Mouse (Mus musculus) heart, embryonic 14.5 days (tissue): ENCODE measurements around the gene Slc15a5. TPM values are rescaled to one million over a fixed set of nuclear protein-coding genes. Genes with fewer than 3 reads are reported as not detected.

Experiments used
- ATAC-seq: fragments of 200-750 bp; cut with Nextera tagmentation; 2 replicates; pipeline ENCODE4 v1.8.0; 2017; ENCODE audit warnings: low read depth, moderate TSS enrichment; ENCODE audit not compliant: insufficient number of reproducible peaks, insufficient read depth, low FRiP score
- H3K27ac ChIP-seq, 2 experiments: fragments of 200-500 bp in 1 of 2; fragments of 300-500 bp in 1 of 2; sonication (generic) in 1 of 2; replicated peaks in 1 of 2; 2 replicates each; pipeline ENCODE4 v1.5.1; 2012 to 2014; ENCODE audit warnings: low read depth in 2 of 2, low read length in 2 of 2, control low read depth in 1 of 2, mild to moderate bottlenecking in 1 of 2, mixed read lengths in 1 of 2; ENCODE audit not compliant: control insufficient read depth in 1 of 2, insufficient read depth in 1 of 2
- H3K27me3 ChIP-seq: fragments of 300-500 bp; sonication (generic); 2 replicates; pipeline ENCODE4 v1.6.1; 2014; ENCODE audit warnings: mild to moderate bottlenecking, low read length, control low read depth; ENCODE audit not compliant: control insufficient read depth, insufficient read depth
- H3K36me3 ChIP-seq: fragments of 300-500 bp; sonication (generic); 2 replicates; pipeline ENCODE4 v1.6.1; 2014; ENCODE audit warnings: mild to moderate bottlenecking, control low read depth, low read length, mixed read lengths; ENCODE audit not compliant: control insufficient read depth, insufficient read depth
- H3K4me1 ChIP-seq, 2 experiments: fragments of 200-500 bp in 1 of 2; fragments of 300-500 bp in 1 of 2; sonication (generic) in 1 of 2; 2 replicates each; pipeline ENCODE4 v1.6.1; 2012 to 2014; ENCODE audit warnings: low read length in 2 of 2, control low read depth in 1 of 2, mixed read lengths in 1 of 2; ENCODE audit not compliant: control insufficient read depth in 2 of 2, insufficient read depth in 2 of 2
- H3K4me2 ChIP-seq: fragments of 300-500 bp; sonication (generic); 2 replicates; pipeline ENCODE4 v1.6.1; 2014; ENCODE audit warnings: mild to moderate bottlenecking, low read length
- H3K4me3 ChIP-seq, 2 experiments: fragments of 200-500 bp in 1 of 2; fragments of 300-500 bp in 1 of 2; sonication (generic) in 1 of 2; 2 replicates each; pipeline ENCODE4 v1.5.1; 2012 to 2014; ENCODE audit warnings: low read length in 2 of 2, mild to moderate bottlenecking in 2 of 2, control low read depth in 1 of 2, low read depth in 1 of 2, moderate library complexity in 1 of 2; ENCODE audit not compliant: control insufficient read depth in 1 of 2, insufficient read depth in 1 of 2
- H3K9ac ChIP-seq: fragments of 300-500 bp; sonication (generic); 2 replicates; pipeline ENCODE4 v1.6.1; 2014; ENCODE audit warnings: mild to moderate bottlenecking, low read length
- H3K9me3 ChIP-seq: fragments of 300-500 bp; sonication (generic); 2 replicates; pipeline ENCODE4 v1.6.1; 2016; ENCODE audit warnings: low read length, control low read depth; ENCODE audit not compliant: control insufficient read depth
- WGBS: fragments of 180-500 bp; shearing (Covaris S2); extraction: QIAGEN DNeasy Blood & Tissue Kit; methylation state at CpG from one replicate; pipeline ENCODE4 v1.1.7; 2014; 5-methylcytosine and 5-hydroxymethylcytosine counted together
- polyA plus RNA-seq: library from polyadenylated mRNA; unstranded; fragments of >200 nt; fragmentation: Nextera tagmentation; extraction: Ambion mirVana; gene quantifications from 2 replicates; pipeline ENCODE4 v1.2.1, GENCODE M21; 2014

Gene Slc15a5
- polyA plus RNA-seq, 1 experiment from 2014 or later: 0.41 TPM

GRCm38 (mm10) chr6:138054956-138055355 lies 24.8 kb downstream of the Slc15a5 start:
- Histone ChIP-seq H3K9ac (no peak overlapping the region), H3K9me3 (no peaks in the 10 kb centered on the region), H3K4me2 (no peak overlapping the region), H3K27me3 (no peaks in the 10 kb centered on the region), H3K36me3 (no peaks in the 10 kb centered on the region), H3K4me1 (no peaks in the 10 kb centered on the region), H3K27ac (no peak overlapping the region), H3K4me3 (no peak overlapping the region)
- no peak for ATAC-seq
- WGBS: 80% methylated on average over 12 of the region's 12 CpGs

- Histone ChIP-seq H3K4me2 (no peak overlapping the region), H3K4me1 (no peaks in the 10 kb centered on the region), H3K4me3 (no peak overlapping the region), H3K36me3 (no peaks in the 10 kb centered on the region), H3K27ac (no peak overlapping the region), H3K9me3 (no peaks in the 10 kb centered on the region), H3K27me3 (no peaks in the 10 kb centered on the region), H3K9ac (no peak overlapping the region)
- no peak for ATAC-seq
- WGBS: 46% methylated on average over 1 of the region's 1 CpGs
These were observed 25.6 kb downstream of the Slc15a5 start for GRCm38 (mm10) chr6:138054166-138054565.

GRCm38 (mm10) chr6:138053686-138054085 lies 26.0 kb downstream of the Slc15a5 start:
- Histone ChIP-seq H3K9me3 (no peaks in the 10 kb centered on the region), H3K27me3 (no peaks in the 10 kb centered on the region), H3K4me3 (no peak overlapping the region), H3K4me1 (no peaks in the 10 kb centered on the region), H3K27ac (no peak overlapping the region), H3K9ac (no peak overlapping the region), H3K4me2 (no peak overlapping the region), H3K36me3 (no peaks in the 10 kb centered on the region)
- no peak for ATAC-seq
- 81% methylated on average over 9 of the region's 9 CpGs for whole genome bisulfite sequencing

GRCm38 (mm10) chr6:138045364-138045763 lies 34.4 kb downstream of the Slc15a5 start:
- ATAC-seq: no peak
- Histone ChIP-seq H3K4me2 (no peak overlapping the region), H3K4me1 (no peaks in the 10 kb centered on the region), H3K9ac (no peak overlapping the region), H3K4me3 (no peak overlapping the region), H3K27ac (no peak overlapping the region), H3K27me3 (no peaks in the 10 kb centered on the region), H3K9me3 (0 out of 2 replicates have a peak, but pooled peaks cover 5% of the 10 kb centered on the region), H3K36me3 (no peaks in the 10 kb centered on the region)
- 86% methylated on average over 2 of the region's 2 CpGs for WGBS

GRCm38 (mm10) chr6:138042891-138043290 lies 36.8 kb downstream of the Slc15a5 start:
- no peaks in the 10 kb centered on the region for H3K4me1 ChIP-seq
- H3K36me3 ChIP-seq: no peaks in the 10 kb centered on the region
- no peak overlapping the region for H3K4me2 ChIP-seq
- peaks cover 5% of the 10 kb centered on the region; the same call in 1 of the 2 replicates for H3K9me3 ChIP-seq
- no peak overlapping the region for H3K9ac ChIP-seq
- no peak overlapping the region for H3K27ac ChIP-seq
- 88% methylated on average over 5 of the region's 5 CpGs for WGBS
- no peaks in the 10 kb centered on the region for H3K27me3 ChIP-seq
- no peak for ATAC-seq
- H3K4me3 ChIP-seq: no peak overlapping the region

- peaks cover 5% of the 10 kb centered on the region; the same call in 1 of the 2 replicates for H3K9me3 ChIP-seq
- H3K4me1 ChIP-seq: no peaks in the 10 kb centered on the region
- no peaks in the 10 kb centered on the region for H3K27me3 ChIP-seq
- 76% methylated on average over 4 of the region's 4 CpGs for WGBS
- no peak overlapping the region for H3K9ac ChIP-seq
- no peak overlapping the region for H3K27ac ChIP-seq
- no peak overlapping the region for H3K4me3 ChIP-seq
- no peak overlapping the region for H3K4me2 ChIP-seq
- ATAC-seq: no peak
- no peaks in the 10 kb centered on the region for H3K36me3 ChIP-seq
These were observed 37.9 kb downstream of the Slc15a5 start for GRCm38 (mm10) chr6:138041865-138042264.

- H3K9me3 ChIP-seq: no peaks in the 10 kb centered on the region; the same call in 1 of the 2 replicates
- H3K27ac ChIP-seq: no peak overlapping the region
- no peak overlapping the region for H3K4me3 ChIP-seq
- H3K27me3 ChIP-seq: no peaks in the 10 kb centered on the region
- no peaks in the 10 kb centered on the region for H3K4me1 ChIP-seq
- no peak overlapping the region for H3K4me2 ChIP-seq
- no peak overlapping the region for H3K9ac ChIP-seq
- WGBS: 86% methylated on average over 5 of the region's 5 CpGs
- H3K36me3 ChIP-seq: no peaks in the 10 kb centered on the region
- no peak for ATAC-seq
These were observed 42.1 kb downstream of the Slc15a5 start for GRCm38 (mm10) chr6:138037587-138037986.

- H3K36me3 ChIP-seq: no peaks in the 10 kb centered on the region
- 66% methylated on average over 12 of the region's 12 CpGs for WGBS
- H3K4me3 ChIP-seq: no peak overlapping the region
- H3K4me1 ChIP-seq: no peaks in the 10 kb centered on the region
- H3K4me2 ChIP-seq: 0 out of 2 replicates have a peak overlapping the region, but pooled peaks have one; percentile 8
- H3K27ac ChIP-seq: no peak overlapping the region
- no peaks in the 10 kb centered on the region for H3K27me3 ChIP-seq
- no peak overlapping the region for H3K9ac ChIP-seq
- H3K9me3 ChIP-seq: no peaks in the 10 kb centered on the region; the same call in 1 of the 2 replicates
- no peak for ATAC-seq
These were observed 42.8 kb downstream of the Slc15a5 start for GRCm38 (mm10) chr6:138036891-138037290.
